In the genomic region with DNA sequence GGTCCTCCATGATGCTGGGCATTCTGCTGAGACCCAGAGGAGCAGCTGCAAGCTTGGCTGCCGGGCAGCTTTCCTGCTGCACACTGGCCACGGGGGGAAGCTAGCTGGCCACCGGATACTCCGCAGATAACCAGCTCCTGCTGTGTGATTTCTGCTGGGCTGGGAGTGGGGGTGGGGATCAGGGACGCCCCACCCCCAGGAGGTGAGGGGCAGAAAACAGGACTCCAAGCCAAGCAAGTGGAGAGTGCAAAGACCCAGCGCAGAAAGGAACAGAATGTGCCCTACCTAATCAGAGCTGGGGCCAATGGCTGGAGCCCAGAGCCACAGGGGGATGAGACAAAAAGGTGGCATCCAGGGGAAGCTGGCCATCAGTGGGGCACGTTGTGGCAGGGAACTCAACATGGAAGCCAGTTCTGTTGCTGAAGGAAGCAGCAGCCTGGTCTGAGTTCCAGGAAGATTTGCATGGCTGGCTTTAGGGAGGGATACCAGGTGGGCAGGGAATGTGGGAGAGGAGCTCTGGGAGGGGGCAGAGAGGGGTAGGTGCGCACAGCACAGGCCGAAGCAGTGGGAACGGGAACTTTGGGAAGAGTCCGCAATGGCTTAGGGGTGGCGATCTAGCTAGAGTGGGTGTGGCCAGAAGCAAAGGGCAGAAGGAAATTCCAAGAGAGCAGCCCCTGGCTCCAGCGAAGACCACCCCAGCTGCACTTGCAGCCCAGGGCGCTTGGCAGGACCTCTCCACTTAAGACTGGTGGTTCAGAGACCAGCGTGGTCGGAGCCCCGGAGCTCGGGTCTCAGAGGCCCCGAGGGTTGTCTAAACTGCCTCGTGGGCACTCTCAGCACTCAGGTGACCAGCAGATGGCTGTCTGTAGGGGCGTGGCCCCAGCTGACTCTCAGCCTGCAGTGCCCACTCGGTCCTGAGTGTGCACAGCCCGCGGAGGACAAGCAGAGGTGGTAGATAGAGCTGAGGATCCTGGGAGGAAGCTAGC, we compare ENCODE assay signal across 1 mouse cellular context.
TF ChIP-seq lines count a peak whose summit lies in the region.

No protein-coding gene starts in this region.

TF ChIP-seq in MEL, 35 proteins besides CTCF, POLR2A, EP300 and RAD21 (continued from another document):
- TF ChIP-seq ZNF384 (IDR thresholded peaks at IDR 0.05; ENCODE audit: low read depth, low read length) (no peak), MAFK (IDR thresholded peaks at IDR 0.05; ENCODE audit: borderline replicate concordance, low read depth, low read length) (no peak), USF1 (IDR thresholded peaks at IDR 0.05; ENCODE audit: low read depth, low read length) (no peak)
TF ChIP-seq in MEL: peak in this region for 0.
